Mouse (Mus musculus) erythroblast, embryonic 14.5 days (primary cell): ENCODE measurements around the gene Treml1.

Experiments
- GATA1 ChIP-seq: IDR thresholded peaks from 2 replicates; pipeline ENCODE4 v1.6.1; 2012; ENCODE audit warnings: low read length, inconsistent platforms, mixed read lengths
- TAL1 ChIP-seq: IDR thresholded peaks from 3 replicates; pipeline ENCODE4 v1.6.1; 2012; ENCODE audit warnings: low read length, inconsistent platforms, mixed read lengths

GRCm38 (mm10) chr17:48411241-48411640, 51.5 kb downstream of the Treml1 start:
- TF ChIP-seq GATA1, result no peak
- TF ChIP-seq TAL1, result no peak
